Mouse (Mus musculus): ENCODE data around the gene Vps45.

Gene Vps45

GRCm38 (mm10) chr3:96058231-96058896, at the start of gene Vps45:
TSS of gene Vps45 (minus strand) at chr3:96058466.
- peak; percentile 96 for DNase-seq

GRCm38 (mm10) chr3:96106151-96106550, 47.9 kb upstream of the Vps45 start:
- DNase-seq = peak; percentile 28

- peak; percentile 92 for DNase-seq
Measured at GRCm38 (mm10) chr3:96105232-96105747, 47.0 kb upstream of the Vps45 start.

GRCm38 (mm10) chr3:96104261-96105065, 46.2 kb upstream of the Vps45 start, which contains the start of gene Otud7b:
TSS of gene Otud7b (plus strand) at chr3:96104527.
- peak; percentile 99 for DNase-seq

GRCm38 (mm10) chr3:96103901-96104260, 45.6 kb upstream of the Vps45 start:
- DNase-seq = no peak

- peak; percentile 94 for DNase-seq
Measured at GRCm38 (mm10) chr3:96102100-96102872, 44.0 kb upstream of the Vps45 start.

GRCm38 (mm10) chr3:96098616-96099267, 40.5 kb upstream of the Vps45 start:
- peak; percentile 96 for DNase-seq

DNA sequence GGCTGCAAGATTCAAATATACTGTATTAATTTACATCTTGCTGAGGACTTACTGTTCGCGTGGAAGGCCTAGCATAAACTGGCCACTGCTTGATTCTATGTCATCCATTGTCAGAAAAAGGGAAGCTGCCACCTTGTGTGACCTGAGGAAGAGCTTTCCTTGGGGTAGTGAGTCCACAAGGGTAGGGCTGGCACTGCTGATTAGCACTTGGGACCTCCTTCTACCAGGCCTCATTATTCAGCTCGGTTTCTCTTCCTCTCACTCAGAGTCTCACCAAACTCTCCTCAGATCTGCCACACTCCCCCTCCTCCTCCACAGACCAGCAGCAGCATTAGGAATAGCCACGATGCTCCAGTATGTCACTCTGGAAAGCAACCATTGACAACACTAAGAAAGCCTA, 39.9 kb upstream of the Vps45 start:
- peak; percentile 81 for DNase-seq

- peak; percentile 92 for DNase-seq
Measured at GRCm38 (mm10) chr3:96094203-96094602, 35.9 kb upstream of the Vps45 start.

- DNase-seq = peak; percentile 78
Measured at GRCm38 (mm10) chr3:96093509-96093908, 35.2 kb upstream of the Vps45 start.

- DNase-seq = peak; percentile 55
Measured at GRCm38 (mm10) chr3:96091966-96092365, 33.7 kb upstream of the Vps45 start.

DNA sequence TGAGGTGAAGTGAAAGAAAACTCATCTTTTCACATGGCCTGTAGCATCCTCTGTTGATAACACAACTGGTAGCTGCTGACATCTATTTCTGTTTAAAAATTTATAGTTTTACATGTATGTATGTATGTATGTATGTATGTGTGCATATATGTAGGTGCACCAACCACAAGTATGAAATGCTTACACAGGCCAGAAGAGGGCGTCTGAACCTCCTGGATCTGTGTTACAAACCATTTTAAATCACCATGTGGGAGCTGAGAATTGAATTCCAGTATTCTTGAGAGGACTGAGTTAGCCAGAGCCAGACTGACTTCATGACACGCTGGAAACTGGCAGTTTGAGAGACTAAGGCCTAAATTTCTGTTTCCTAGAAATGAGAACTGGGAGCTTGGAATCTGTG, 32.9 kb upstream of the Vps45 start:
- peak; percentile 54 for DNase-seq

- DNase-seq = no peak
Measured at GRCm38 (mm10) chr3:96089882-96090489, 31.7 kb upstream of the Vps45 start.

DNA sequence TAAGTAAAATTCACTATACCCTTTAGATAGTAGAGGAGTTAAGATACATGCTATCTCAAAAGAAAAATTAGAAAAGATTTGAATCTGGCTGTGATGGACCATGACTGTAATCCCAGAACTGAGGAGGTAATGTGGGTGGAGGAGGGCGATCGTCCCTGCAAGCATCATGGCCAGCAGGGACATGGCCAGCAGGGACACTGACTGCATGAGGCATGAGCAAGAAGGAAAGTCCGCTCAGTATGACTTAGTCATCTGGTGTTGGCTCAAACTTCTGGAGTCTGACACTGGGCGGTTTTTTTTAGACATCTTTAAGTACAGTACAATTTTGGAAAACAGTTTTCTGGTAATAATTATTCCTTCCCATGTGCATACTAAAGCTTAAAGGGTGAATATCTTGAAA, 29.5 kb upstream of the Vps45 start:
- DNase-seq = peak; percentile 73

DNA sequence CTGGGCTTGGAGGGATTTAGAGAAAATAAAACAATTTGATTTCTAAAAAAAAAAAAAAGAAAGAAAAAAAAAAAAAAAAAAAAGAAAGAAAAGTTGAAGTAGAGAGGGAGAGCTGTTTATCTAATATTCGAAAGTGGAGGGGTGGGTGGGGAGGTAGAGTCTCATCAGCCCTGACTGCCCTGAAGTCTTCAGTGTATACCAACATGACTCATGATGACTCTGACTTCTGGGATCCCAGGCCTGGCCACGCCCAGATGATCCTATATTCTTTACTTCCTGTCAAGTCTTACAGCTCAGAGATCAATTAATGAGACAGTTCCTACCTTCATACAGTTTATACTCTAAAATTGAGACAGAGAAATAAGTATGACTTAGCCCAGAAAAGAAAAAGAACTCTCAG, 29.0 kb upstream of the Vps45 start:
- DNase-seq = peak; percentile 58

DNA sequence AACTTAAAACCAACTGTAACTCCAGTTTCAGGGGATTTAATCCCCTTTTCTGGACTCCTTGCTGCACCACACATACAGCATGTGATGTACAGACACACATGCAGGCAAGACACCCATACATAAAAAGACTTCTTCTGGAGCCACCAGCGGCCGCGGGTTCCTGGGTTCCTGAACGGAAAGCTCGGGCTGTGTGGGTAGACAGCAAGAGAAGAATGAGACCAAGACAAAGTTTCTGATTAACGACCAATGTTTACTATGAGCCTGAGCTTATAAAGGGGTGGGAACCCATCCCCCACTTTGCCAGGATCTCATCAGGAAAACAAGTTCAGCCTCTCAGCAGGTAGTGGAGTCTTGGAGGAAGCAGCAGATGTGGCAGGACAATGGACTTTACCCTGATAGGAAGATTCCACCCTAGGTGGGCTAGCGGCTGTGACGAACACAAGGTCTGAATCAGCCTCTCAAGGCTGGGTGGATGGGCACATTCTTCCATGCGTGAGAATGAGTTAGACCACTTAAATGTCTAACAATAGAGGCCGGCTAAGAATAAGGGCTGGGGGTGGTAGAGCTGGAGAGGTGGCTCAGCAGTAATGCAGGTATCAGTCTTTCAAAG, 26.0 kb upstream of the Vps45 start:
- peak; percentile 61 for DNase-seq

- DNase-seq = peak; percentile 91
Measured at GRCm38 (mm10) chr3:96082714-96083508, 24.6 kb upstream of the Vps45 start.

GRCm38 (mm10) chr3:96082100-96082499, 23.8 kb upstream of the Vps45 start:
- DNase-seq = peak; percentile 50

DNA sequence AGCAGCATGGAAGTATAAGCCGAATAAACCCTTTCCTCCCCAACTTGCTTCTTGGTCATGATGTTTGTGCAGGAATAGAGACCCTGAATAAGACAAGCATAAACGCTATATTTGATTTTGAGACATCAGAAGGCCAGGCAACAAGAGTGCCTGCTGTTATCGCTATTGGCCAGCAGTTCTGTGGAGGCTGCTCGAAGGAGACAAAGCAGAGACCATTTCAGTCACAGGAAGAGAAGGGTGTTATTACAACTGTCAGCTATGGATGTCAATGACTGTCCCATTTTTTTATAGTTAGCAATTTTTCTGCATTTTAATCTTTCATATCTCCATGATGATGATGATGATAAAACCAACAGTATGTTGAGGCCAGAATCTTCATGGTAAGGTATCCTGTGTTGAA, 23.4 kb upstream of the Vps45 start:
- peak; percentile 61 for DNase-seq

- DNase-seq = peak; percentile 73
Measured at GRCm38 (mm10) chr3:96081006-96081405, 22.7 kb upstream of the Vps45 start.

DNA sequence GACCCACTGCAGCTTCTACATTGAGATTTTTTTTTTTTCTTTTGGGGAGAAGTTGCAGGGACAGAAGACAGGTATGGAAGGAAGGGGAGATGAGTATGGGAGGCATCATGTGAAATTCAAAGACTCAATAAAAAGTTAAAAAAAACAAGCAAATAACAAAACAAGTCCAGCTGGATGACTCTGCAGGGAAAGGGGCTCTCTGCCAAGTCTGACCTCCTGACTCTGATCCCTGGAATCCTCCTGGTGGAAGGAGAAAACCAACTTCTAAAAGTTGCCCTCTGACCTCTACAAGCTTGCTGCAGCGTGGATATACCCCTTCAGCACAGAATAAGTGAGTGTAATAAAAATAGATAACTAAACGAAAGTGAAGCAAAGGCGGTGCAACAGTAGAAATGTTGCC, 20.4 kb upstream of the Vps45 start:
- peak; percentile 78 for DNase-seq
